Mouse (Mus musculus): ENCODE results near the gene Esp23. TPM values are rescaled to one million over a fixed set of nuclear protein-coding genes. Genes with fewer than 3 reads are reported as not detected.
"Not testable (repeated sequence)": the region's sequence is repeated elsewhere in the genome, so short reads cannot be mapped to it uniquely, and the experiment has no call there.

The Esp23 gene
- not detected in 2 replicates for polyA plus RNA-seq (2015; fragmentation: Nextera tagmentation; extraction: Ambion mirVana)

GRCm38 (mm10) chr17:39076937-39077336, at the start of gene Esp23:
TSS of gene Esp23 (minus strand) at chr17:39077037.
- WGBS, result 63% methylated on average over 1 of the region's 1 CpGs
- no peak within 1 kb of the TSS for H3K4me2 ChIP-seq
- no peak within 1 kb of the TSS for H3K27ac ChIP-seq
- H3K4me3 ChIP-seq, result no peak within 1 kb of the TSS
- no peak within 1 kb of the TSS for H3K9ac ChIP-seq
- ATAC-seq (replicated peaks), result no peak
- H3K4me1 ChIP-seq, result no peaks in the 10 kb centered on the region
- H3K36me3 ChIP-seq (replicated peaks), result no peaks in the 10 kb centered on the region
- peaks cover 6% of the 10 kb centered on the region; the same call in 1 of the 2 replicates for H3K9me3 ChIP-seq
- no peaks in the 10 kb centered on the region for H3K27me3 ChIP-seq (replicated peaks)

DNA sequence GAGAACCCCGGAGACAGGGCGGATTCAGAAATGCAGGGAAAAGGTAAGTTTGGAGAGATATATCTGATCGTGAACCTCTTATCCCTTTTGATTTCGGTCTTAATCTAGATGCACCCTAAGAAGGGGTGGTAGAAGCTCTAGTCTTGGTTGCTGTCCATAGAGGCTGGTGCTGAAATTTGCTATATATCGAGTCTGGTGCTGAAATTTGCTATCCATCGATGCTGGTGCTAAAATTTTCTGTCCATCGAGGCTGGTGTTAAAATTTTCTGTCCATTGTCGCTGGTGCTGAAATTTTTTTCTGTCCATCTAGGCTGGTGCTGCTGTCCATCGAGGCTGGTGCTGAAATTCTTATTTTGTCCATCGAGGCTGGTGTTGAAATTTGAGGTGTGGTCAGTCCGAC, 30.3 kb upstream of the Esp23 start:
- WGBS, result 74% methylated on average over 11 of the region's 11 CpGs
- H3K36me3 ChIP-seq (replicated peaks); H3K4me1 ChIP-seq; H3K27me3 ChIP-seq (replicated peaks); H3K27ac ChIP-seq; H3K9ac ChIP-seq; H3K4me3 ChIP-seq; H3K4me2 ChIP-seq; ATAC-seq (replicated peaks): not testable (repeated sequence)
- H3K9me3 ChIP-seq, result peaks cover 18% of the 10 kb centered on the region; the same call in 1 of the 2 replicates

DNA sequence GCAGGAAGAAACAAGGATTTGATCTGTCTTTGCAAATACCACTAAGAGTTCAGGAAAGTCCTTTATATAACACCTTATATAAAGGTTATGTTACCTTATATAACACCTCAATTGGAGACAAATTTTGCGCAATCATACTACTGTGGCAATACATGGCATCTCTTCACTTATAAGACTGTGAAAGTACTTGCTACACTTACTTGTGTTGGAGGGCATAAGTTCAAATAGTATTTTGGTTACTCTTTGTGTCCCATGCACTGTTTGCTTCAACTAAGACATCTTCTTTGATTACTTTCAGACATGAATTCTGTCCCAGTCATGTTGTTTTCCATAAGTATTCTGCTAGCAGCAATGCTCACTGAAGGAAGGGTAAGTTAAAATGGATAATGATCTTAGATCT, 18.2 kb upstream of the Esp23 start, which contains the start of gene Esp22:
Gene Esp22, plus strand, starts transcription at position 301 of the 400 bp plus-strand sequence.
- no peaks in the 10 kb centered on the region for H3K36me3 ChIP-seq (replicated peaks)
- WGBS, result 91% methylated on average over 1 of the region's 1 CpGs
- H3K4me2 ChIP-seq, result no peak within 1 kb of the TSS
- H3K27ac ChIP-seq, result no peak within 1 kb of the TSS
- H3K27me3 ChIP-seq (replicated peaks), result no peaks in the 10 kb centered on the region
- H3K9me3 ChIP-seq, result peaks cover 4% of the 10 kb centered on the region
- no peaks in the 10 kb centered on the region for H3K4me1 ChIP-seq
- no peak within 1 kb of the TSS for H3K9ac ChIP-seq
- H3K4me3 ChIP-seq, result no peak within 1 kb of the TSS
- no peak for ATAC-seq (replicated peaks)

GRCm38 (mm10) chr17:39063641-39064040, 13.2 kb downstream of the Esp23 start:
- Histone ChIP-seq H3K4me1 (no peaks in the 10 kb centered on the region), H3K27ac (no peak overlapping the region), H3K9me3 (peaks cover 10% of the 10 kb centered on the region), H3K27me3 (replicated peaks) (no peaks in the 10 kb centered on the region), H3K4me3 (no peak overlapping the region), H3K36me3 (replicated peaks) (no peaks in the 10 kb centered on the region), H3K9ac (no peak overlapping the region), H3K4me2 (no peak overlapping the region)
- ATAC-seq (replicated peaks), result no peak

GRCm38 (mm10) chr17:39043241-39043640, 33.6 kb downstream of the Esp23 start, which contains the start of gene Gm21903:
TSS of gene Gm21903 (minus strand) at chr17:39043341.
- no peak within 1 kb of the TSS for H3K9ac ChIP-seq
- ATAC-seq (replicated peaks), result no peak
- no peaks in the 10 kb centered on the region for H3K36me3 ChIP-seq (replicated peaks)
- H3K9me3 ChIP-seq, result no peaks in the 10 kb centered on the region
- H3K27me3 ChIP-seq (replicated peaks), result no peaks in the 10 kb centered on the region
- H3K4me1 ChIP-seq, result no peaks in the 10 kb centered on the region
- no peak within 1 kb of the TSS for H3K27ac ChIP-seq
- H3K4me3 ChIP-seq, result no peak within 1 kb of the TSS
- H3K4me2 ChIP-seq, result no peak within 1 kb of the TSS

DNA sequence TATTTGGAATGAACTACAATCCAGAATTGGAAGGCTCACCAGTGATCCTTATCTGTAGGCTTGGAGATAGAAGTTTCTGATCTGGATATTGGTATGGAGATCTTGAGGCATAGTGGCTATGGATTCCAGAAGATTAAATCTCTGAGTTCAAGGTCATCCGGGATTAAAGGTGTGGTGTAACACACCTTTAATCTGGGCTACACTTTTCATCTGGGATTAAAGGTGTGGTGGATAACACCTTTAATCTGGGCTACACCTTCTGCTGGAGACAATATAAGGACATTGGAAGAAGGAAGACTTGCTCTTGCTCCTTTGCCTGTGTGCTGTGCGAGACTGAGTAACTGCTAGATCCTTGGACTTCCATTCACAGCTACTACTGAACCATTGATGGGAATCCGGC, 40.4 kb downstream of the Esp23 start, which contains the start of gene Esp24:
Gene Esp24, plus strand, starts transcription at position 301 of the 400 bp plus-strand sequence.
- not testable (repeated sequence) for H3K9ac ChIP-seq; H3K4me1 ChIP-seq; H3K27me3 ChIP-seq (replicated peaks); H3K27ac ChIP-seq; H3K36me3 ChIP-seq (replicated peaks); H3K9me3 ChIP-seq; ATAC-seq (replicated peaks); H3K4me3 ChIP-seq; H3K4me2 ChIP-seq
- 86% methylated on average over 3 of the region's 3 CpGs for WGBS

Other genes starting within 250 kb of the Esp23 start
- gene Esp24, start 40.3 kb downstream of the Esp23 start, polyA plus RNA-seq (2015; fragmentation: Nextera tagmentation; extraction: Ambion mirVana), result not detected in 2 replicates
- gene Gm21903, start 33.7 kb downstream of the Esp23 start, polyA plus RNA-seq (2015; fragmentation: Nextera tagmentation; extraction: Ambion mirVana), result not detected in 2 replicates
- gene Esp22, start 18.3 kb upstream of the Esp23 start, polyA plus RNA-seq (2015; fragmentation: Nextera tagmentation; extraction: Ambion mirVana), result not detected in 2 replicates